Mouse (Mus musculus) limb, embryonic 15.5 days (tissue): Measurements from ENCODE around the gene Svbp. TPM values are rescaled to one million over a fixed set of nuclear protein-coding genes. Genes with fewer than 3 reads are reported as not detected.

ENCODE experiments used
- ATAC-seq: fragments of 200-750 bp; cut with Nextera tagmentation; 2 replicates; pipeline ENCODE4 v1.8.0; 2017; ENCODE audit warnings: low read depth, moderate TSS enrichment; ENCODE audit not compliant: insufficient number of reproducible peaks, low FRiP score, low TSS enrichment
- H3K27ac ChIP-seq: fragments of 300-500 bp; sonication (generic); 2 replicates; pipeline ENCODE4 v1.5.1; 2015; ENCODE audit warnings: moderate library complexity, mild to moderate bottlenecking, inconsistent platforms
- H3K27me3 ChIP-seq: fragments of 300-500 bp; sonication (generic); 2 replicates; pipeline ENCODE4 v1.6.1; 2015; ENCODE audit warnings: inconsistent platforms
- H3K36me3 ChIP-seq: fragments of 300-500 bp; sonication (generic); 2 replicates; pipeline ENCODE4 v1.6.1; 2015; ENCODE audit warnings: inconsistent platforms
- H3K4me1 ChIP-seq: fragments of 300-500 bp; sonication (generic); 2 replicates; pipeline ENCODE4 v1.6.1; 2015; ENCODE audit warnings: inconsistent platforms
- H3K4me2 ChIP-seq: fragments of 300-500 bp; sonication (generic); 2 replicates; pipeline ENCODE4 v1.6.1; 2015; ENCODE audit warnings: mild to moderate bottlenecking, inconsistent platforms
- H3K4me3 ChIP-seq: fragments of 300-500 bp; sonication (generic); 2 replicates; pipeline ENCODE4 v1.5.1; 2015; ENCODE audit warnings: mild to moderate bottlenecking, inconsistent platforms
- H3K9ac ChIP-seq: fragments of 300-500 bp; sonication (generic); 2 replicates; pipeline ENCODE4 v1.6.1; 2015; ENCODE audit warnings: inconsistent platforms
- H3K9me3 ChIP-seq: fragments of 300-500 bp; sonication (generic); 2 replicates; pipeline ENCODE4 v1.6.1; 2016; ENCODE audit warnings: inconsistent platforms
- WGBS: fragments of 180-500 bp; shearing (Covaris S2); methylation state at CpG from one replicate; pipeline ENCODE4 v1.1.7; 2015; 5-methylcytosine and 5-hydroxymethylcytosine counted together
- polyA plus RNA-seq: library from polyadenylated mRNA; unstranded; fragments of >200 nt; fragmentation: Nextera tagmentation; extraction: Ambion mirVana; gene quantifications from 2 replicates; pipeline ENCODE4 v1.2.1, GENCODE M21; 2015

The Svbp gene
- 190 and 212 TPM in 2 replicates for polyA plus RNA-seq

- Histone ChIP-seq H3K9me3 (no peaks in the 10 kb centered on the region), H3K4me3 (peak within 1 kb of the TSS; percentile 80), H3K9ac (peak within 1 kb of the TSS; percentile 76), H3K36me3 (peaks cover 15% of the 10 kb centered on the region), H3K27ac (peak within 1 kb of the TSS; percentile 88), H3K4me2 (peak within 1 kb of the TSS; percentile 66), H3K4me1 (peaks cover 25% of the 10 kb centered on the region), H3K27me3 (no peaks in the 10 kb centered on the region)
- under 1% methylated on average over 37 of the region's 47 CpGs for WGBS
- peak; percentile 94 for ATAC-seq
These were observed at the start of gene Svbp for GRCm38 (mm10) chr4:119194909-119195581. TSS of gene Svbp (plus strand) at chr4:119195306.

- WGBS, result 79% methylated on average over 7 of the region's 7 CpGs
- H3K9ac ChIP-seq, result no peak overlapping the region
- no peaks in the 10 kb centered on the region for H3K36me3 ChIP-seq
- no peaks in the 10 kb centered on the region for H3K27me3 ChIP-seq
- no peak overlapping the region for H3K4me3 ChIP-seq
- H3K9me3 ChIP-seq, result no peaks in the 10 kb centered on the region
- H3K4me2 ChIP-seq, result no peak overlapping the region
- H3K4me1 ChIP-seq, result 0 out of 2 replicates have a peak, but pooled peaks cover 2% of the 10 kb centered on the region
- no peak for ATAC-seq
- no peak overlapping the region for H3K27ac ChIP-seq
These were observed 48.3 kb upstream of the Svbp start for GRCm38 (mm10) chr4:119146816-119147215.

- Histone ChIP-seq H3K36me3 (no peaks in the 10 kb centered on the region), H3K4me2 (no peak overlapping the region), H3K4me1 (0 out of 2 replicates have a peak, but pooled peaks cover 2% of the 10 kb centered on the region), H3K27ac (no peak overlapping the region), H3K4me3 (no peak overlapping the region), H3K9me3 (no peaks in the 10 kb centered on the region), H3K9ac (no peak overlapping the region), H3K27me3 (no peaks in the 10 kb centered on the region)
- 80% methylated on average over 5 of the region's 5 CpGs for WGBS
- no peak for ATAC-seq
These were observed 47.8 kb upstream of the Svbp start for GRCm38 (mm10) chr4:119147347-119147746.

GRCm38 (mm10) chr4:119148741-119149140, 46.4 kb upstream of the Svbp start:
- WGBS, result 78% methylated on average over 11 of the region's 11 CpGs

GRCm38 (mm10) chr4:119157186-119157585, 37.9 kb upstream of the Svbp start:
- H3K9ac ChIP-seq, result no peak overlapping the region
- no peaks in the 10 kb centered on the region for H3K27me3 ChIP-seq
- no peak overlapping the region for H3K4me3 ChIP-seq
- ATAC-seq, result no peak
- no peaks in the 10 kb centered on the region for H3K4me1 ChIP-seq
- 36% methylated on average over 2 of the region's 2 CpGs for WGBS
- H3K27ac ChIP-seq, result no peak overlapping the region
- H3K9me3 ChIP-seq, result no peaks in the 10 kb centered on the region
- H3K36me3 ChIP-seq, result no peaks in the 10 kb centered on the region
- no peak overlapping the region for H3K4me2 ChIP-seq

More at GRCm38 (mm10) chr4:119148741-119149140, 46.4 kb upstream of the Svbp start:
- H3K9ac ChIP-seq, result no peak overlapping the region
- H3K27ac ChIP-seq, result no peak overlapping the region
- no peaks in the 10 kb centered on the region for H3K36me3 ChIP-seq
- H3K4me1 ChIP-seq, result no peaks in the 10 kb centered on the region
- no peak overlapping the region for H3K4me3 ChIP-seq
- H3K4me2 ChIP-seq, result no peak overlapping the region
- no peak for ATAC-seq
- H3K27me3 ChIP-seq, result no peaks in the 10 kb centered on the region
- H3K9me3 ChIP-seq, result no peaks in the 10 kb centered on the region

GRCm38 (mm10) chr4:119157891-119158290, 37.2 kb upstream of the Svbp start:
- Histone ChIP-seq H3K4me1 (no peaks in the 10 kb centered on the region), H3K4me3 (no peak overlapping the region), H3K9ac (no peak overlapping the region), H3K27me3 (no peaks in the 10 kb centered on the region), H3K27ac (no peak overlapping the region; the same call in 1 of the 2 replicates), H3K9me3 (no peaks in the 10 kb centered on the region), H3K4me2 (no peak overlapping the region), H3K36me3 (no peaks in the 10 kb centered on the region)
- ATAC-seq, result no peak
- WGBS, result 57% methylated on average over 5 of the region's 5 CpGs

- Histone ChIP-seq H3K4me2 (no peak overlapping the region), H3K4me3 (no peak overlapping the region), H3K36me3 (no peaks in the 10 kb centered on the region), H3K9me3 (no peaks in the 10 kb centered on the region), H3K4me1 (no peaks in the 10 kb centered on the region), H3K9ac (no peak overlapping the region), H3K27ac (no peak overlapping the region), H3K27me3 (no peaks in the 10 kb centered on the region)
- 71% methylated on average over 3 of the region's 3 CpGs for WGBS
- ATAC-seq, result no peak
These were observed 33.7 kb upstream of the Svbp start for GRCm38 (mm10) chr4:119161358-119161757.

- Histone ChIP-seq H3K4me2 (no peak overlapping the region), H3K27me3 (no peaks in the 10 kb centered on the region), H3K9ac (no peak overlapping the region), H3K4me1 (no peaks in the 10 kb centered on the region), H3K27ac (no peak overlapping the region), H3K36me3 (no peaks in the 10 kb centered on the region), H3K4me3 (no peak overlapping the region), H3K9me3 (no peaks in the 10 kb centered on the region)
- WGBS, result 63% methylated on average over 4 of the region's 4 CpGs
- no peak for ATAC-seq
These were observed 32.1 kb upstream of the Svbp start for GRCm38 (mm10) chr4:119162990-119163389.

GRCm38 (mm10) chr4:119165916-119166315, 29.2 kb upstream of the Svbp start:
- H3K4me3 ChIP-seq, result no peak overlapping the region
- no peaks in the 10 kb centered on the region for H3K4me1 ChIP-seq
- H3K9ac ChIP-seq, result no peak overlapping the region
- H3K36me3 ChIP-seq, result peaks cover 25% of the 10 kb centered on the region
- ATAC-seq, result no peak
- H3K4me2 ChIP-seq, result no peak overlapping the region
- H3K27me3 ChIP-seq, result no peaks in the 10 kb centered on the region
- H3K9me3 ChIP-seq, result no peaks in the 10 kb centered on the region
- 77% methylated on average over 7 of the region's 7 CpGs for WGBS
- H3K27ac ChIP-seq, result no peak overlapping the region

- Histone ChIP-seq H3K27me3 (no peaks in the 10 kb centered on the region), H3K9me3 (no peaks in the 10 kb centered on the region), H3K36me3 (peaks cover 25% of the 10 kb centered on the region), H3K9ac (no peak overlapping the region), H3K4me2 (no peak overlapping the region), H3K4me3 (no peak overlapping the region), H3K27ac (no peak overlapping the region), H3K4me1 (0 out of 2 replicates have a peak, but pooled peaks cover under 1% of the 10 kb centered on the region)
- no peak for ATAC-seq
- 79% methylated on average over 4 of the region's 4 CpGs for WGBS
These were observed 28.0 kb upstream of the Svbp start for GRCm38 (mm10) chr4:119167068-119167467.

- Histone ChIP-seq H3K27ac (no peak overlapping the region), H3K36me3 (peaks cover 25% of the 10 kb centered on the region), H3K9me3 (no peaks in the 10 kb centered on the region), H3K27me3 (no peaks in the 10 kb centered on the region), H3K4me2 (no peak overlapping the region), H3K9ac (no peak overlapping the region), H3K4me1 (peaks cover 6% of the 10 kb centered on the region), H3K4me3 (no peak overlapping the region)
- no peak for ATAC-seq
- WGBS, result 4% methylated on average over 4 of the region's 4 CpGs
These were observed 27.4 kb upstream of the Svbp start for GRCm38 (mm10) chr4:119167663-119168062.

GRCm38 (mm10) chr4:119172919-119173650, 22.0 kb upstream of the Svbp start:
- H3K4me1 ChIP-seq, result peaks cover 13% of the 10 kb centered on the region
- WGBS, result 38% methylated on average over 18 of the region's 18 CpGs
- peak overlapping the region; percentile 67; the same call in 1 of the 2 replicates for H3K27ac ChIP-seq
- no peak for ATAC-seq
- peaks cover 25% of the 10 kb centered on the region for H3K36me3 ChIP-seq
- no peaks in the 10 kb centered on the region for H3K9me3 ChIP-seq
- no peaks in the 10 kb centered on the region for H3K27me3 ChIP-seq
- H3K4me2 ChIP-seq, result peak overlapping the region; percentile 64
- H3K4me3 ChIP-seq, result peak overlapping the region; percentile 87
- H3K9ac ChIP-seq, result peak overlapping the region; percentile 73
